Mouse (Mus musculus) kidney, postnatal 10 days (tissue): ENCODE measurements around the gene Brca2.
"Not testable (repeated sequence)": the region's sequence is repeated elsewhere in the genome, so short reads cannot be mapped to it uniquely, and the experiment has no call there.

Experiments used
- DNase-seq: peaks from one replicate; pipeline ENCODE4 v3.0.0; 2021; ENCODE audit warnings: mixed read lengths

Brca2 gene

GRCm38 (mm10) chr5:150521937-150522866 lies at the start of gene Brca2:
TSS of gene Brca2 (plus strand) at chr5:150522630.
- DNase-seq = peak; percentile 95

- no peak for DNase-seq
Measured at GRCm38 (mm10) chr5:150477364-150477763, 45.1 kb upstream of the Brca2 start.

GRCm38 (mm10) chr5:150478612-150479011 lies 43.8 kb upstream of the Brca2 start:
- DNase-seq = peak; percentile 27

- DNase-seq = peak; percentile 76
Measured at GRCm38 (mm10) chr5:150485198-150485597, 37.2 kb upstream of the Brca2 start.

GRCm38 (mm10) chr5:150490285-150490684 lies 32.1 kb upstream of the Brca2 start:
- no peak for DNase-seq

- DNase-seq = no peak
Measured at GRCm38 (mm10) chr5:150490821-150491220, 31.6 kb upstream of the Brca2 start.

- DNase-seq = not testable (repeated sequence)
Measured at GRCm38 (mm10) chr5:150491573-150492173, 30.8 kb upstream of the Brca2 start.

- DNase-seq = peak; percentile 60
Measured at GRCm38 (mm10) chr5:150495792-150496191, 26.6 kb upstream of the Brca2 start.

- no peak for DNase-seq
Measured at GRCm38 (mm10) chr5:150510451-150511225, 11.8 kb upstream of the Brca2 start.

GRCm38 (mm10) chr5:150513264-150513663 lies 9.2 kb upstream of the Brca2 start:
- no peak for DNase-seq

GRCm38 (mm10) chr5:150514027-150514426 lies 8.4 kb upstream of the Brca2 start:
- no peak for DNase-seq

GRCm38 (mm10) chr5:150518064-150518463 lies 4.4 kb upstream of the Brca2 start, which contains the start of gene Zar1l:
TSS of gene Zar1l (minus strand) at chr5:150518164.
- DNase-seq = no peak

GRCm38 (mm10) chr5:150519551-150519950 lies 2.9 kb upstream of the Brca2 start:
- DNase-seq = no peak

- no peak for DNase-seq
Measured at GRCm38 (mm10) chr5:150522867-150523234, 421 bp downstream of the Brca2 start.

GRCm38 (mm10) chr5:150525239-150525638 lies 2.8 kb downstream of the Brca2 start:
- DNase-seq = no peak

GRCm38 (mm10) chr5:150541302-150541701 lies 18.9 kb downstream of the Brca2 start:
- DNase-seq = no peak

- DNase-seq = no peak
Measured at GRCm38 (mm10) chr5:150543184-150543583, 20.8 kb downstream of the Brca2 start.

GRCm38 (mm10) chr5:150551637-150552036 lies 29.2 kb downstream of the Brca2 start:
- peak; percentile 17 for DNase-seq

GRCm38 (mm10) chr5:150559519-150560103 lies 37.2 kb downstream of the Brca2 start:
- no peak for DNase-seq

- no peak for DNase-seq
Measured at GRCm38 (mm10) chr5:150560851-150561250, 38.4 kb downstream of the Brca2 start.

- DNase-seq = no peak
Measured at GRCm38 (mm10) chr5:150561376-150561775, 38.9 kb downstream of the Brca2 start.

- DNase-seq = no peak
Measured at GRCm38 (mm10) chr5:150561783-150562182, 39.4 kb downstream of the Brca2 start.

GRCm38 (mm10) chr5:150564426-150564825 lies 42.0 kb downstream of the Brca2 start:
- DNase-seq = no peak
